Mouse (Mus musculus) midbrain, postnatal 0 days (tissue): ENCODE data around the gene Pga5. TPM values are rescaled to one million over a fixed set of nuclear protein-coding genes. Genes with fewer than 3 reads are reported as not detected.

ENCODE experiments used
- ATAC-seq: fragments of 200-750 bp; cut with Nextera tagmentation; 2 replicates; pipeline ENCODE4 v1.8.0; 2017; ENCODE audit warnings: moderate number of reproducible peaks, mild to moderate bottlenecking, moderate TSS enrichment, moderate library complexity; ENCODE audit not compliant: low FRiP score
- DNase-seq: peaks from one replicate; pipeline ENCODE4 v3.0.0-alpha.2; 2015; ENCODE audit warnings: low spot score
- H3K27ac ChIP-seq: fragments of 300-500 bp; sonication (generic); 2 replicates; pipeline ENCODE4 v1.5.1; 2014; ENCODE audit warnings: low read depth, mild to moderate bottlenecking, low read length, mixed read lengths
- H3K27me3 ChIP-seq: fragments of 300-500 bp; sonication (generic); 2 replicates; pipeline ENCODE4 v1.6.1; 2014; ENCODE audit warnings: low read length, control low read depth, mixed read lengths; ENCODE audit not compliant: insufficient read depth
- H3K36me3 ChIP-seq: fragments of 300-500 bp; sonication (generic); 2 replicates; pipeline ENCODE4 v1.6.1; 2014; ENCODE audit warnings: low read length, control low read depth, mixed read lengths; ENCODE audit not compliant: insufficient read depth
- H3K4me1 ChIP-seq: fragments of 300-500 bp; sonication (generic); 2 replicates; pipeline ENCODE4 v1.6.1; 2014; ENCODE audit warnings: mild to moderate bottlenecking, control low read depth, antibody characterized with exemption, low read length, mixed read lengths; ENCODE audit not compliant: insufficient read depth
- H3K4me2 ChIP-seq: fragments of 300-500 bp; sonication (generic); 2 replicates; pipeline ENCODE4 v1.6.1; 2014; ENCODE audit warnings: low read depth, mild to moderate bottlenecking, low read length, mixed read lengths; ENCODE audit not compliant: poor library complexity, severe bottlenecking
- H3K4me3 ChIP-seq: fragments of 300-500 bp; sonication (generic); 2 replicates; pipeline ENCODE4 v1.5.1; 2014; ENCODE audit warnings: low read depth, mild to moderate bottlenecking, low read length, moderate library complexity
- H3K9ac ChIP-seq: fragments of 300-500 bp; sonication (generic); replicated peaks from 2 replicates; pipeline ENCODE4 v1.6.1; 2014; ENCODE audit warnings: mild to moderate bottlenecking, low read length, moderate library complexity, mixed read lengths; ENCODE audit not compliant: poor library complexity, severe bottlenecking
- H3K9me3 ChIP-seq: fragments of 300-500 bp; sonication (generic); 2 replicates; pipeline ENCODE4 v1.6.1; 2016; ENCODE audit warnings: low read length, control low read depth
- CTCF ChIP-seq: IDR thresholded peaks from 2 replicates; pipeline ENCODE4 v1.5.1; 2016; ENCODE audit warnings: antibody characterized with exemption, mild to moderate bottlenecking
- WGBS: fragments of 180-500 bp; shearing (Covaris S2); extraction: QIAGEN DNeasy Blood & Tissue Kit; methylation state at CpG from one replicate; pipeline ENCODE4 v1.1.7; 2014; 5-methylcytosine and 5-hydroxymethylcytosine counted together
- polyA plus RNA-seq: library from polyadenylated mRNA; unstranded; fragments of >200 nt; fragmentation: Nextera tagmentation; extraction: Ambion mirVana; gene quantifications from 2 replicates; pipeline ENCODE4 v1.2.1, GENCODE M21; 2015
- total RNA-seq: library from RNA; depleted of rRNA; stranded (reverse); fragments of >200 nt; gene quantifications from 2 replicates; pipeline ENCODE4 v1.2.3, GENCODE M21; 2014; rRNA removed

Pga5 gene
- not detected in 2 replicates for total RNA-seq
- polyA plus RNA-seq = not detected in 2 replicates

DNA sequence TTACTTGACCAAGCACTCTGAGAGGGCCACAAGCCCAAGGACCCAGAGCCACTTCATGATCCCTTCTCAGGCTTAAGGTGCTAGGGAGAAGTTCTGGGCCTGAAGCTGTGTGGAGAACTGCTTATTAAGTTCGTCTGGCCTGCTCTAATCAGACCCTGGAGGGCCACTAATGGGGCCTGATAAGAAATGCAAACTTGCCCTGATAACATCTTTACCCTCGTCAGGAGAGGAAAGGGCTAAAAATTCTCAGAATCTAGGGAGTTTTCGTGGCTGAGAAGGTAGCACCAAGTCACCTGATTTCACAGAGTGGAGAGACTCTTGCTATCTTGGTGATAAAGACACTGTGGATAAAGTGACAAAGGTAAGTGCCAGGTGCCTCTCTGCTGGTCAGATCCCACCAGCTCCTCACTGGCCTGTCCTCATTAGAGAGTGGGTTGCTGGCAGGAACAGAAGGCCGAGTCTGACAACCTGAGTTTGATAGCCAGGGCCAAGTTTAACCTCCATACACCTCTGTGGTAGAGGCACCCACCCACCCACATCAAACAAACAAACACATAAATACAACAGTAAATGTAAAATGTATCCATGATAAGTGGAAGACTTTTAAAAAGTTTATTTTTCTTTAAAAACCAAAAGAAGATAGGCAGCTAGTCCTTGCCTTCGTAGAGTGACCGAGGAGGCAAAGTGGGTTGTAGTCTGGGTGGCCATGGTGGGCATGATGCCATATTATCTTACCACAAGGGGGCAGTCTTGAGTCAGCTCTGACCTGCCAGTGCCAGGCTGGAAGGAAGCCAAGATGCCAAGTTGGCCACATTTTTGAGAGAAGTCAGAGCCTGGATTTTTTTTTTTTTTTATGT lies at the start of gene Pga5:
Pga5 (minus strand) TSS at position 157 of the 857 bp plus-strand sequence.
- Histone ChIP-seq H3K27ac (no peak within 1 kb of the TSS), H3K9ac (no peak within 1 kb of the TSS), H3K4me2 (no peak within 1 kb of the TSS), H3K9me3 (no peaks in the 10 kb centered on the region), H3K36me3 (no peaks in the 10 kb centered on the region), H3K4me1 (no peaks in the 10 kb centered on the region), H3K4me3 (no peak within 1 kb of the TSS), H3K27me3 (no peaks in the 10 kb centered on the region)
- ATAC-seq (peak; percentile 70; the same call in 1 of the 2 replicates), DNase-seq (peak; percentile 88)
- 44% methylated on average over 6 of the region's 6 CpGs for WGBS
- peak; percentile 95 for TF ChIP-seq CTCF

DNA sequence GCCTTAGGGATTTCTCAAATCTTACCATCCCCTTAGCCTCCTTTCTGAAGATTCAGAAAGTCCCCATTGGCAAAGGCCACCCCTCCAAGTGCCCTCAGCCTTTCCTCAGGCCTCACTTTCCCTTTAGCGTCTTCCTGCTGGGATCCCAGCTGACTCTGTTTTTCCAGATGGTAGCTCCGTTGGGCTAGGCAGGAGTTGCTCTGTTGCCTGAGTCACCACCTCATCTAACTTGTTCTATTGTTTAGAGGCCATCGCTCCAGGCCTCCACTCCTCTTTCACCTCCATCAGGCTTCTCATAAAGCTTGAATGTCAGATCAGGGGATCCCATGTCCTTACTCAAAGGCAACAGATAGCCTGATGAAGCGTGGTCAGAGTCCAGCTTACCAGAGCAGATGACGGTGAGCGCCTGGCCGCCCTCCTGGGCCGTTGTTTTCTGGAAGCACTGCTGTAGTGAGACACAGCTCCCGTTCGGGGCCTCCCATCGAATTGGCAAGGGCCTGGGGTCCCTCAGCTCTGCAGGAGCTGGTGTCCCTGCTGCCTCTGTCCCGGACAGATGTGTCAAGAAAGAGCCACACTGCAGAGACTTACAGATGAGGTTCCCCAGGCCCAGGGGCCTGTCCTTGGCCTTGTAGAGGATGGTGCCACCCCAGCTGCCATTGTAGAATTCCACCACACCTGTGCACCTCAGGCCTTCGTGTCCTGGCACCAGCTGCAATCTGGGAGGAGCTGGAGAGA lies 46.9 kb upstream of the Pga5 start:
- 82% methylated on average over 13 of the region's 13 CpGs for WGBS
- Histone ChIP-seq H3K4me2 (no peak overlapping the region), H3K4me3 (no peak overlapping the region), H3K9ac (no peak overlapping the region), H3K36me3 (no peaks in the 10 kb centered on the region), H3K27me3 (no peaks in the 10 kb centered on the region), H3K27ac (no peak overlapping the region), H3K4me1 (peaks cover 11% of the 10 kb centered on the region; the same call in 1 of the 2 replicates), H3K9me3 (no peaks in the 10 kb centered on the region)
- no peak for ATAC-seq
- no peak for DNase-seq
- TF ChIP-seq CTCF = no peak

DNA sequence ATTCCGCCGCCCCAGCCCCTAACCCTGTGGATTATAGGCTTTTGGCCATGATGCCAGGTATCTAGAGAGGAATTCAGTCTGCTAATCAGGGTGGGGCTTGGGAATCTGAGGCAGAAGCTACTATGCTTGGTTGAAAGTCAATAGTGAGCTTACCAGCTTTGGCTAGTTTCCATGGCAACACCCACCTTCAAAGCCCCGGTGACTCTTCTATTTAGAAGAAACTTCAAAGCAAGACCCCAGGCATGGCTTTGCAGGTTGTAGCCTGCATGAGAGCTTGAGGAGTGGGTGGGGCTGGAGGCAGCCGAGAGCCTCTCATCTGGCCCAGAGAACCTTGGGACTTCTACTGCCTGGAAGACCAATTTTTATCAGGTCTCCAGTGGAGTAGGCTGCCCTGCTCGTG lies 45.8 kb upstream of the Pga5 start:
- Histone ChIP-seq H3K9ac (0 out of 2 replicates have a peak overlapping the region, but pooled peaks have one; percentile 42), H3K27ac (peak overlapping the region; percentile 80), H3K4me2 (no peak overlapping the region), H3K36me3 (no peaks in the 10 kb centered on the region), H3K4me3 (no peak overlapping the region), H3K9me3 (no peaks in the 10 kb centered on the region), H3K27me3 (no peaks in the 10 kb centered on the region), H3K4me1 (peaks cover 11% of the 10 kb centered on the region; the same call in 1 of the 2 replicates)
- WGBS = 22% methylated on average over 5 of the region's 5 CpGs
- DNase-seq = peak; percentile 61
- ATAC-seq = peak; percentile 73
- TF ChIP-seq CTCF = no peak

DNA sequence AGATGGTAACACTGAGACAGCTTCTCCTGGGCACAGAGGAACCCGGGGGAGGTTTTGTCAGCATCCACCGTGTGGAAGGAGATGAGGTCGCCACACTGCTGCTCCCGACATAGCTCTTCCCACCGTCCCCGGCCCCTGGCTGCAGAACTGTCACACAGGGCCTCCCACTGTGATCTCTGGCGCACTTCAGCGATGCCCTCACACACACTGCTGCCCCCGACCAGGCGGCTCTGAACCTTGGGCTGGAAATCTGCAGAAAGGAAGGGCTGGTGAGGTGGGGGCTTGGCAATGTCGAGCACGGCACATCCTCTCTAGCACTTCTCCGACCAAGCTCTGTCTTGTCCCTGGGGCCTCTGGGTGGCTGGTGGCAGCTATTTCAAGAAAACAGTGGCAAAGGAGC lies 45.2 kb upstream of the Pga5 start:
- peak overlapping the region; percentile 42; the same call in 1 of the 2 replicates for H3K9ac ChIP-seq
- peaks cover 11% of the 10 kb centered on the region; the same call in 1 of the 2 replicates for H3K4me1 ChIP-seq
- no peak for DNase-seq
- H3K4me3 ChIP-seq = no peak overlapping the region
- H3K36me3 ChIP-seq = no peaks in the 10 kb centered on the region
- 10% methylated on average over 13 of the region's 13 CpGs for WGBS
- peak overlapping the region; percentile 80 for H3K27ac ChIP-seq
- peak; percentile 21; the same call in 1 of the 2 replicates for ATAC-seq
- no peaks in the 10 kb centered on the region for H3K9me3 ChIP-seq
- TF ChIP-seq CTCF = no peak
- H3K27me3 ChIP-seq = no peaks in the 10 kb centered on the region
- no peak overlapping the region for H3K4me2 ChIP-seq

DNA sequence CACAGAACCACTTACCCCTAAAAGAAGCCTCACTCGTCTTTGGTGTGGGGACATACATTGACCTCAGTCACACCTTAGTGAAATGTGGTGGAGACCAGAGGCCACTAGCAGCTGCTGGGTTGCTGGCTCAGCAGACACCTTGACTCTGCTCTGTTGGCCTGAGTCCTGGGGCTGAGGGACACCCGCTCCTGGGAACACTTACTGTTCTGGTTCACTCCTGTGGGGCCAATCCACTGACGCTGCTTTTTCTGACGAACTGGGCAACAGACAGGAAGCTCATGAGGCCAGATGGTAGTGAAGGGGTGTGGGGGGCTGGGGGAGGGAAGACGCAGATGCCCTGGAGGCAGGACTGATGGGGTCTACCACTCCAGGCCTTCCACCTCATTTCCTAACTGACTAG lies 43.2 kb upstream of the Pga5 start:
- peaks cover 11% of the 10 kb centered on the region; the same call in 1 of the 2 replicates for H3K4me1 ChIP-seq
- H3K27me3 ChIP-seq = no peaks in the 10 kb centered on the region
- DNase-seq (no peak), ATAC-seq (no peak)
- H3K9me3 ChIP-seq = no peaks in the 10 kb centered on the region
- no peaks in the 10 kb centered on the region for H3K36me3 ChIP-seq
- TF ChIP-seq CTCF = no peak
- no peak overlapping the region for H3K9ac ChIP-seq
- H3K4me3 ChIP-seq = no peak overlapping the region
- no peak overlapping the region for H3K27ac ChIP-seq
- H3K4me2 ChIP-seq = no peak overlapping the region
- WGBS = 65% methylated on average over 5 of the region's 5 CpGs
